Mouse (Mus musculus) C2C12 (cell line): ENCODE measurements at regions not wholly inside any gene's neighbourhood (a gene's known extent, or its start where the extent isn't known, plus 50 kb on each side); places are given as distances from the start of the nearest gene placed in this dataset.

Source experiments
- CEBPB ChIP-seq: IDR thresholded peaks from one replicate; pipeline ENCODE4 v1.6.1; 2011; ENCODE audit warnings: low read depth, mild to moderate bottlenecking, control low read depth, moderate library complexity
- CTCF ChIP-seq: IDR thresholded peaks from one replicate; pipeline ENCODE4 v1.5.1; 2011; ENCODE audit not compliant: control insufficient read depth, insufficient read depth, insufficient read length
- MYOD1 ChIP-seq: IDR thresholded peaks from one replicate; pipeline ENCODE4 v1.6.1; 2011; ENCODE audit warnings: low read depth; ENCODE audit not compliant: control insufficient read depth, insufficient read length
- MYOG ChIP-seq: IDR thresholded peaks from one replicate; pipeline ENCODE4 v1.6.1; 2011; ENCODE audit not compliant: control insufficient read depth, insufficient read length; ENCODE audit errors: extremely low read depth
- USF1 ChIP-seq: IDR thresholded peaks from one replicate; pipeline ENCODE4 v1.6.1; 2011; ENCODE audit warnings: low read depth, mild to moderate bottlenecking, control low read depth, moderate library complexity

GRCm38 (mm10) chr4:89038906-89039305, 98.0 kb upstream of the Mtap start:
- TF ChIP-seq MYOG (no peak), MYOD1 (no peak), USF1 (no peak), CTCF (no peak), CEBPB (no peak)
